ENCODE assay signal across 15 mouse cellular contexts in genomic region chr19:29185122-29185521, GRCm38 (mm10).
DNase-seq lines count a peak whose midpoint lies in the region; ATAC-seq and TF ChIP-seq lines count a peak whose summit lies in the region.
"Had no signal": no experiment of that assay in that cellular context is flagged by ENCODE, and none has a peak within 500 bp of the region (broad histone marks: within the 10 kb centered on the region; RNA-seq: fewer than 3 reads in every experiment).

No protein-coding gene starts in this region.

- peaks cover 7% of the 10 kb centered on the region; the same call in 1 of the 2 replicates for H3K4me1 ChIP-seq in lung, postnatal 0 days (ENCODE audit: insufficient read depth, low read depth, low read length)

- H3K27me3 ChIP-seq in lung, postnatal 0 days (replicated peaks; ENCODE audit: insufficient read depth, low read length) = no peaks in the 10 kb centered on the region

- H3K36me3 ChIP-seq in lung, postnatal 0 days (ENCODE audit: insufficient read depth, low read length) = no peaks in the 10 kb centered on the region
- H3K36me3 ChIP-seq: hindbrain, embryonic 10.5 days had no signal

- H3K4me3 ChIP-seq in lung, postnatal 0 days (ENCODE audit: low read depth, low read length) = no peak overlapping the region; the same call in 1 of the 2 replicates
- H3K4me3 ChIP-seq: hindbrain, embryonic 10.5 days had no signal

- H3K9me3 ChIP-seq in lung, postnatal 0 days (ENCODE audit: low read length) = no peaks in the 10 kb centered on the region
- H3K9me3 ChIP-seq: hindbrain, embryonic 10.5 days had no signal

- H3K4me2 ChIP-seq in lung, postnatal 0 days (replicated peaks; ENCODE audit: low read depth, low read length) = peak overlapping the region; percentile 28; the same call in 1 of the 2 replicates

- ATAC-seq in lung, postnatal 0 days = peak; percentile 63
- peak; percentile 41; the same call in 1 of the 2 replicates for ATAC-seq in megakaryocyte progenitor cell, adult 5-6 weeks (replicated peaks; ENCODE audit: poor library complexity)

- DNase-seq in embryo, embryonic 11 days = peak; percentile 5
- DNase-seq in embryo, embryonic 9.5 days (ENCODE audit: extremely low spot score) = no peak
- no peak for DNase-seq in lung, postnatal 0 days (ENCODE audit: low spot score)
- no peak for DNase-seq in lung, adult 18-20 months
- peak; percentile 80 for DNase-seq in ZHBTc4 (ENCODE audit: low read depth, low spot score)
- DNase-seq in cerebellum, adult 18-20 months = no peak
- DNase-seq in layer of hippocampus, adult 9-10 months (ENCODE audit: low spot score) = no peak
- DNase-seq: adrenal gland, adult 2 months; cerebellum, postnatal 10 days; layer of hippocampus, postnatal 36 days; spleen, adult 18-20 months; thymus, postnatal 4 days had no signal

- TF ChIP-seq EP300 in lung, postnatal 0 days (IDR thresholded peaks at IDR 0.05) = no peak

- no peak overlapping the region for H3K9ac ChIP-seq in lung, postnatal 0 days (replicated peaks; ENCODE audit: low read depth)

- peak overlapping the region; percentile 26; the same call in 1 of the 2 replicates for H3K27ac ChIP-seq in lung, postnatal 0 days (ENCODE audit: low read length)
- H3K27ac ChIP-seq: hindbrain, embryonic 10.5 days; macrophage had no signal

- TF ChIP-seq CTCF in lung, postnatal 0 days (IDR thresholded peaks at IDR 0.05) = no peak

- WGBS in lung, postnatal 0 days = 25% methylated on average over 7 of the region's 7 CpGs

Comparison
In these comparisons a context has a peak if more than half of its experiments do, and no peak if none do; other contexts are left out.
1. DNase-seq: peak in embryo, embryonic 11 days (single experiment) and ZHBTc4 (single experiment); none in embryo, embryonic 9.5 days (single experiment), lung, postnatal 0 days (single experiment), lung, adult 18-20 months (0 of 2), cerebellum, adult 18-20 months (0 of 2) and layer of hippocampus, adult 9-10 months (single experiment).